Mouse (Mus musculus) heart, adult 2 months (tissue): ENCODE results near the gene Olig1. TPM values are rescaled to one million over a fixed set of nuclear protein-coding genes. Genes with fewer than 3 reads are reported as not detected.

ENCODE experiments used
- DNase-seq, 2 experiments: peaks; one replicate each; pipeline ENCODE4 v3.0.0; 2021
- H3K27ac ChIP-seq: fragments of 200-600 bp; 2 replicates; pipeline ENCODE4 v1.8.1; 2022
- H3K27me3 ChIP-seq: fragments of 200-500 bp; 2 replicates; pipeline ENCODE4 v1.6.1; 2012; ENCODE audit warnings: mild to moderate bottlenecking, low read length, inconsistent platforms, mixed read lengths; ENCODE audit not compliant: control insufficient read depth, insufficient read depth
- H3K36me3 ChIP-seq: fragments of 200-500 bp; 2 replicates; pipeline ENCODE4 v1.6.1; 2012; ENCODE audit warnings: low read length, inconsistent platforms; ENCODE audit not compliant: control insufficient read depth, insufficient read depth
- H3K4me1 ChIP-seq: fragments of 200-500 bp; 2 replicates; pipeline ENCODE4 v1.6.1; 2011; ENCODE audit warnings: low read length; ENCODE audit not compliant: control insufficient read depth, insufficient read depth
- H3K4me3 ChIP-seq: fragments of 200-600 bp; 2 replicates; pipeline ENCODE4 v1.8.1; 2022
- H3K79me2 ChIP-seq: fragments of 200-500 bp; replicated peaks from 2 replicates; pipeline ENCODE4 v1.6.1; 2012; ENCODE audit warnings: mild to moderate bottlenecking, inconsistent platforms, low read length, moderate library complexity, mixed read lengths; ENCODE audit not compliant: control insufficient read depth, insufficient read depth
- H3K9ac ChIP-seq: fragments of 200-500 bp; 2 replicates; pipeline ENCODE4 v1.6.1; 2012; ENCODE audit warnings: low read depth, mild to moderate bottlenecking, control low read depth, inconsistent platforms, low read length, mixed read lengths
- CTCF ChIP-seq: fragments of 200-600 bp; IDR thresholded peaks from 2 replicates; pipeline ENCODE4 v1.8.1; 2022; ENCODE audit warnings: antibody characterized with exemption, mild to moderate bottlenecking, moderate library complexity
- EP300 ChIP-seq: fragments of 200-500 bp; IDR thresholded peaks from 2 replicates; pipeline ENCODE4 v1.6.1; 2011; ENCODE audit warnings: low read depth, low read length, control low read depth; ENCODE audit not compliant: insufficient read depth
- POLR2A ChIP-seq: fragments of 200-500 bp; IDR thresholded peaks from 2 replicates; pipeline ENCODE4 v1.6.1; 2011; ENCODE audit warnings: mild to moderate bottlenecking, low read depth, low read length, control low read depth; ENCODE audit not compliant: insufficient read depth
- WGBS: fragments of 180-500 bp; shearing (Covaris S2); methylation state at CpG from one replicate; pipeline ENCODE4 v1.1.7; 2018; 5-methylcytosine and 5-hydroxymethylcytosine counted together
- intact Hi-C: fragments of 180-260 bp; cut with DNase I; formaldehyde crosslinking; loops from one replicate; pipeline ENCODE4 v1.15.1; 2025
- polyA plus RNA-seq: library from polyadenylated mRNA; depleted of rRNA; stranded (reverse); fragments of >200 nt; gene quantifications from 2 replicates; pipeline ENCODE4 v1.2.3, GENCODE M21; 2012; rRNA removed
- total RNA-seq, 2 experiments: library from RNA; stranded (reverse); gene quantifications; 2 replicates each; pipeline ENCODE4 v1.2.3; 2021

Olig1 gene
- total and polyA plus RNA-seq, 3 experiments, result 0.25 TPM; not detected in 2

GRCm38 (mm10) chr16:91314114-91314775 is 44.7 kb downstream of the Olig1 start:
- H3K27me3 ChIP-seq, result no peaks in the 10 kb centered on the region
- 7% methylated on average over 19 of the region's 19 CpGs for WGBS
- no peak overlapping the region for H3K4me3 ChIP-seq
- no peak overlapping the region for H3K27ac ChIP-seq
- no peak overlapping the region for H3K9ac ChIP-seq
- peak; percentile 61 to 62 for DNase-seq
- H3K36me3 ChIP-seq, result no peaks in the 10 kb centered on the region
- intact Hi-C loops, result loop anchor here (1.0 kb wide), 2 partner anchors 154 to 233 kb away; no protein-coding TSS in a partner anchor
- TF ChIP-seq POLR2A (no peak), CTCF (peak; percentile 76), EP300 (no peak)
- no peaks in the 10 kb centered on the region for H3K4me1 ChIP-seq
- no peaks in the 10 kb centered on the region for H3K79me2 ChIP-seq

- H3K36me3 ChIP-seq, result no peaks in the 10 kb centered on the region
- intact Hi-C loops, result no loop called here
- no peak overlapping the region for H3K9ac ChIP-seq
- no peak for DNase-seq
- H3K27ac ChIP-seq, result no peak overlapping the region
- TF ChIP-seq EP300 (no peak), POLR2A (no peak), CTCF (no peak)
- H3K79me2 ChIP-seq, result no peaks in the 10 kb centered on the region
- no peaks in the 10 kb centered on the region for H3K27me3 ChIP-seq
- H3K4me1 ChIP-seq, result no peaks in the 10 kb centered on the region
- 69% methylated on average over 10 of the region's 10 CpGs for WGBS
- H3K4me3 ChIP-seq, result no peak overlapping the region
Observed at GRCm38 (mm10) chr16:91320191-91320590, 50.6 kb downstream of the Olig1 start.

GRCm38 (mm10) chr16:91320608-91321007 is 51.0 kb downstream of the Olig1 start:
- H3K27me3 ChIP-seq, result no peaks in the 10 kb centered on the region

More at GRCm38 (mm10) chr16:91320608-91321007, 51.0 kb downstream of the Olig1 start:
- Histone ChIP-seq H3K4me1 (no peaks in the 10 kb centered on the region), H3K36me3 (no peaks in the 10 kb centered on the region), H3K4me3 (no peak overlapping the region), H3K9ac (no peak overlapping the region), H3K79me2 (no peaks in the 10 kb centered on the region), H3K27ac (no peak overlapping the region)
- intact Hi-C loops, result no loop called here
- TF ChIP-seq POLR2A (no peak), CTCF (no peak), EP300 (no peak)
- no peak for DNase-seq
- WGBS, result 73% methylated on average over 15 of the region's 15 CpGs

Other genes starting within 250 kb of the Olig1 start
- 10 to 100 TPM; 11.6 to 12.0 TPM for gene Paxbp1, start 225.2 kb upstream of the Olig1 start, total RNA-seq
- gene Paxbp1, start 225.2 kb upstream of the Olig1 start, polyA plus RNA-seq, result 10.2 and 27.2 TPM in 2 replicates
- gene 4932438H23Rik, start 174.7 kb upstream of the Olig1 start, total RNA-seq, result under 1 TPM in 1 of 2 experiments, not detected in 1; 0.14 TPM
- 0.06 and 0.12 TPM in 2 replicates for gene 4932438H23Rik, start 174.7 kb upstream of the Olig1 start, polyA plus RNA-seq
- gene Olig2, start 44.3 kb upstream of the Olig1 start, total RNA-seq, result not detected
- gene Olig2, start 44.3 kb upstream of the Olig1 start, polyA plus RNA-seq, result not detected in 2 replicates
- gene Ifnar2, start 103.0 kb downstream of the Olig1 start, total RNA-seq, result 10 to 100 TPM; 31.2 to 36.0 TPM
- gene Ifnar2, start 103.0 kb downstream of the Olig1 start, polyA plus RNA-seq, result 39.9 and 51.6 TPM in 2 replicates
- gene Gm21970, start 121.9 kb downstream of the Olig1 start, total RNA-seq, result not detected
- not detected in 2 replicates for gene Gm21970, start 121.9 kb downstream of the Olig1 start, polyA plus RNA-seq
- 100 to 1,000 TPM in 1 of 2 experiments, 10 to 100 TPM in 1; 98.2 to 122 TPM for gene Il10rb, start 136.4 kb downstream of the Olig1 start, total RNA-seq
- gene Il10rb, start 136.4 kb downstream of the Olig1 start, polyA plus RNA-seq, result 136 and 182 TPM in 2 replicates
- gene Ifnar1, start 215.5 kb downstream of the Olig1 start, total RNA-seq, result 10 to 100 TPM; 23.6 to 24.0 TPM
- gene Ifnar1, start 215.5 kb downstream of the Olig1 start, polyA plus RNA-seq, result 12.5 and 20.2 TPM in 2 replicates